Mouse (Mus musculus) cerebellum, adult 9-10 months (tissue): ENCODE measurements around the gene Gfy.

Source experiments
- DNase-seq: peaks from one replicate; pipeline ENCODE4 v3.0.0; 2022

The Gfy gene

GRCm38 (mm10) chr7:45179469-45179868, at the start of gene Gfy:
Gene Gfy (minus strand): TSS chr7:45179569.
- DNase-seq = no peak

GRCm38 (mm10) chr7:45229046-45229445, 49.7 kb upstream of the Gfy start:
- DNase-seq = no peak

- DNase-seq = no peak
These were observed 49.2 kb upstream of the Gfy start for GRCm38 (mm10) chr7:45228548-45228947.

- no peak for DNase-seq
These were observed 47.1 kb upstream of the Gfy start for GRCm38 (mm10) chr7:45226421-45226820.

- DNase-seq = no peak
These were observed 45.5 kb upstream of the Gfy start for GRCm38 (mm10) chr7:45224826-45225225.

- DNase-seq = no peak
These were observed 42.3 kb upstream of the Gfy start for GRCm38 (mm10) chr7:45221680-45222079.

- DNase-seq = no peak
These were observed 37.2 kb upstream of the Gfy start for GRCm38 (mm10) chr7:45216442-45217183.

- DNase-seq = no peak
These were observed 36.5 kb upstream of the Gfy start, which contains the start of gene Tead2 for GRCm38 (mm10) chr7:45215673-45216441. Gene Tead2 (plus strand): TSS chr7:45215753.

GRCm38 (mm10) chr7:45213708-45214107, 34.3 kb upstream of the Gfy start:
- DNase-seq = no peak

- DNase-seq = no peak
These were observed 33.0 kb upstream of the Gfy start for GRCm38 (mm10) chr7:45212356-45212755.

GRCm38 (mm10) chr7:45211851-45212251, 32.5 kb upstream of the Gfy start, which contains the start of gene Dkkl1:
Gene Dkkl1 (minus strand): TSS chr7:45212147.
- no peak for DNase-seq

GRCm38 (mm10) chr7:45211070-45211469, 31.7 kb upstream of the Gfy start:
- DNase-seq = no peak

- no peak for DNase-seq
These were observed 28.9 kb upstream of the Gfy start for GRCm38 (mm10) chr7:45208260-45208659.

GRCm38 (mm10) chr7:45204380-45205143, 25.2 kb upstream of the Gfy start, which contains the start of gene Ccdc155:
Gene Ccdc155 (minus strand): TSS chr7:45204892.
- peak; percentile 96 for DNase-seq

- peak; percentile 18 for DNase-seq
These were observed 23.3 kb upstream of the Gfy start for GRCm38 (mm10) chr7:45202654-45203053.

- peak; percentile 62 for DNase-seq
These were observed 19.6 kb upstream of the Gfy start for GRCm38 (mm10) chr7:45198961-45199360.

- peak; percentile 95 for DNase-seq
These were observed 19.1 kb upstream of the Gfy start for GRCm38 (mm10) chr7:45198435-45198834.

- DNase-seq = no peak
These were observed 17.6 kb upstream of the Gfy start for GRCm38 (mm10) chr7:45196994-45197393.

- peak; percentile 51 for DNase-seq
These were observed 16.8 kb upstream of the Gfy start for GRCm38 (mm10) chr7:45196176-45196535.

GRCm38 (mm10) chr7:45195341-45196175, 16.2 kb upstream of the Gfy start:
- DNase-seq = peak; percentile 75

- DNase-seq = peak; percentile 77
These were observed 14.8 kb upstream of the Gfy start for GRCm38 (mm10) chr7:45193871-45194785.
